Mouse (Mus musculus) bone marrow macrophage, adult 2 months (primary cell): ENCODE measurements at regions not wholly inside any gene's neighbourhood (a gene's known extent, or its start where the extent isn't known, plus 50 kb on each side); places are given as distances from the start of the nearest gene placed in this dataset.

ENCODE experiments used
- CTCF ChIP-seq: IDR thresholded peaks from 2 replicates; pipeline ENCODE4 v1.5.1; 2012; ENCODE audit warnings: low read depth, mild to moderate bottlenecking, low read length, moderate library complexity
- POLR2A ChIP-seq: IDR thresholded peaks from 2 replicates; pipeline ENCODE4 v1.6.1; 2012; ENCODE audit warnings: mild to moderate bottlenecking, low read depth, low read length, borderline replicate concordance

DNA sequence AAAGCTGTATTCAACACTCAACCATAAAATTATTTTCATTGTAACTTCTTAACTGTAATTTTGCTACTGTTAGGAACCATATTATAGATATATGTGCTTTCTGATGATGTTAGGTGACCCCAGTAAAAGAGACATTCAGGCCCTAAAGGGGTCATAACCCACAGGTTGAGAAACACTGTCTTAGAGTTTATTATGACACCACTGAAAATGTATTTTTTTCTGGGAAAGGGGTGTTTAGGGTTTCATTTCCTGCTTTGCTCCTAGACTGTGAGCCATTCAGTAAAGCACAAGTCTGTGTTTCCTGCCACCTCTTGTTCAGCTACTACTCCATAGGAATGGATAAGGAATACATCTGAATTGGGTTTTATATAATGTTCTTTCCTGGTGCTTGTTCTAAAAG lies 431.6 kb downstream of the Plcl1 start:
- TF ChIP-seq POLR2A (no peak), CTCF (no peak)
